Mouse (Mus musculus) hindbrain, embryonic 12.5 days (tissue): ENCODE results near the gene Arf6. TPM values are rescaled to one million over a fixed set of nuclear protein-coding genes. Genes with fewer than 3 reads are reported as not detected.
"Not testable (repeated sequence)": the region's sequence is repeated elsewhere in the genome, so short reads cannot be mapped to it uniquely, and the experiment has no call there.

Experiments
- ATAC-seq: fragments of 200-750 bp; cut with Nextera tagmentation; 2 replicates; pipeline ENCODE4 v1.8.0; 2017; ENCODE audit warnings: moderate TSS enrichment; ENCODE audit not compliant: low FRiP score
- H3K27ac ChIP-seq: fragments of 300-500 bp; sonication (generic); 2 replicates; pipeline ENCODE4 v1.5.1; 2016; ENCODE audit warnings: mild to moderate bottlenecking
- H3K27me3 ChIP-seq: fragments of 300-500 bp; sonication (generic); 2 replicates; pipeline ENCODE4 v1.6.1; 2016; ENCODE audit warnings: mild to moderate bottlenecking
- H3K36me3 ChIP-seq: fragments of 300-500 bp; sonication (generic); 2 replicates; pipeline ENCODE4 v1.6.1; 2016; ENCODE audit warnings: mild to moderate bottlenecking
- H3K4me1 ChIP-seq: fragments of 300-500 bp; sonication (generic); 2 replicates; pipeline ENCODE4 v1.6.1; 2016
- H3K4me2 ChIP-seq: fragments of 300-500 bp; sonication (generic); replicated peaks from 2 replicates; pipeline ENCODE4 v1.6.1; 2016; ENCODE audit warnings: mild to moderate bottlenecking
- H3K4me3 ChIP-seq: fragments of 300-500 bp; sonication (generic); 2 replicates; pipeline ENCODE4 v1.5.1; 2016; ENCODE audit warnings: mild to moderate bottlenecking
- H3K9ac ChIP-seq: fragments of 300-500 bp; sonication (generic); 2 replicates; pipeline ENCODE4 v1.6.1; 2016; ENCODE audit warnings: mild to moderate bottlenecking, moderate library complexity
- H3K9me3 ChIP-seq: fragments of 300-500 bp; sonication (generic); replicated peaks from 2 replicates; pipeline ENCODE4 v1.6.1; 2016; ENCODE audit warnings: mild to moderate bottlenecking
- WGBS: fragments of 180-500 bp; shearing (Covaris S2); methylation state at CpG from one replicate; pipeline ENCODE4 v1.1.7; 2016; 5-methylcytosine and 5-hydroxymethylcytosine counted together
- polyA plus RNA-seq: library from polyadenylated mRNA; unstranded; fragments of >200 nt; fragmentation: Nextera tagmentation; extraction: Ambion mirVana; gene quantifications from 2 replicates; pipeline ENCODE4 v1.2.1, GENCODE M21; 2016

Arf6 gene
- 56.1 and 61.9 TPM in 2 replicates for polyA plus RNA-seq

DNA sequence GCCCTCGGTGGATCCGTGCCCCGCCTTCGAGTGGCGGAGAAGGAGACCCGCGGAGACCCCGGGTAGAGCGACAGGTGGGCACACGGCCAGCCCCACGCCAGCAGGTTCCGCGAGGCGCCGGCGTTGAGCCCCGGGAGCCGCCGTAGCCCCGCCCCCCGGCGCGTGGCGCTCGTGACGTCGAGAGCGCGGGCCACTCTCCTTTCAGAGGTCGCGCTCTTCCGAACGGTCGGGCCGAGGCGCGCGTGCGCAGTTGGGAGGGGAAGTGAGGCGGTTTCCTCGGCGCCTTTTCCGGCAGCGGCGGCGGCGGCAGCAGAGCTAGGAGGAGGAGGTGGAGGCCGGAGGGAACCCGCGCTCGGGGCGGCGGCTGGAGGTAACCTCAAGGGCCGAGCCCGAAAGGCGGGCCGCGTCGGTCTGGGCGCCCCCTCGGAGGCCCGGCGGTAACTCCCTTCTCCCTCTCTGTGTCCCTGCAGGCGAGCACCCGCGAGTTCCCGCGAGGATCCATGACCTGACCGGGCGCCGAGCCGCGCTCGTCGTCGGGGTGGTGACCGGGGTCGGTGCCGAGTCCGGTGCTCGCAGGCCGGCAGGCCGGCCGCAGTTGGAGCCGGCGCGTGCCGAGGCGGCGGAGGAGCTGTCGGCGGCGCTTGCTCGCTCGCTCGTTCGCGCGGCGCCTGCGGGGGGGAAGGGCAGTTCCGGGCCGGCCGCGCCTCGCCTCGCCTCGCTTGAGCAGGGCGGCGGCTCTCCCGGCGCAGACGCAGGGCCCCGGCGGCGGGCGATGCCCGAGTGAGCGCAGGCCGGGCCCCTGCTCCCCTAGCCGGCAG, at the start of gene Arf6, which contains the start of gene Gm9887:
Gene Arf6, plus strand, starts transcription at position 297 of the 818 bp plus-strand sequence.
Gene Gm9887, minus strand, starts transcription at position 605 of the 818 bp plus-strand sequence.
- peak within 1 kb of the TSS; percentile 84 for H3K27ac ChIP-seq
- no peaks in the 10 kb centered on the region for H3K27me3 ChIP-seq
- peak within 1 kb of the TSS; percentile 93 for H3K4me2 ChIP-seq
- under 1% methylated on average over 87 of the region's 121 CpGs for WGBS
- no peaks in the 10 kb centered on the region for H3K9me3 ChIP-seq
- peak within 1 kb of the TSS; percentile 97 for H3K9ac ChIP-seq
- no peaks in the 10 kb centered on the region for H3K36me3 ChIP-seq
- ATAC-seq = peak; percentile 92
- H3K4me3 ChIP-seq = peak within 1 kb of the TSS; percentile 97
- H3K4me1 ChIP-seq = peaks cover 18% of the 10 kb centered on the region

DNA sequence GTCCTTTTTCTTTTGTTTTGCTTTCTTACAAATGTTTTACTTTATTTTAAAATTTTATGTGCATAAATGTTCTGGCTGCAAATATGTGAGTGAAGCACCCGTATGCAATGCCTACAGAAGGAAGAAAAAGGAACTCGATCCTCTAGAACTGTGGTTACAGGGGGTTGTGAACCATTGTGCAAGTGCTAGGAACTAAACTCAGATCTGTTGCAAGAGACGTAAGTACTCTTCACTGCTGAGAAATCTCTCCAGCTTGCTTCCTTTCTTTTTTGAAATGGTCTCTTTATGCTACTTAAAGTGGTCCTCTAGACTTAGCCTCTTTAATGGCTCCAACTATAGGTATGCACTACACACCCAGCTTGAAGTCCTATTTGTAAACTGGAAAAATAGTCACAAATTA, 40.8 kb upstream of the Arf6 start:
- no peak overlapping the region for H3K4me3 ChIP-seq
- no peak overlapping the region for H3K27ac ChIP-seq
- no peaks in the 10 kb centered on the region for H3K9me3 ChIP-seq
- WGBS = 93% methylated on average over 3 of the region's 3 CpGs
- no peaks in the 10 kb centered on the region for H3K4me1 ChIP-seq
- H3K9ac ChIP-seq = no peak overlapping the region
- no peak for ATAC-seq
- peaks cover 53% of the 10 kb centered on the region for H3K36me3 ChIP-seq
- H3K27me3 ChIP-seq = no peaks in the 10 kb centered on the region
- H3K4me2 ChIP-seq = no peak overlapping the region

DNA sequence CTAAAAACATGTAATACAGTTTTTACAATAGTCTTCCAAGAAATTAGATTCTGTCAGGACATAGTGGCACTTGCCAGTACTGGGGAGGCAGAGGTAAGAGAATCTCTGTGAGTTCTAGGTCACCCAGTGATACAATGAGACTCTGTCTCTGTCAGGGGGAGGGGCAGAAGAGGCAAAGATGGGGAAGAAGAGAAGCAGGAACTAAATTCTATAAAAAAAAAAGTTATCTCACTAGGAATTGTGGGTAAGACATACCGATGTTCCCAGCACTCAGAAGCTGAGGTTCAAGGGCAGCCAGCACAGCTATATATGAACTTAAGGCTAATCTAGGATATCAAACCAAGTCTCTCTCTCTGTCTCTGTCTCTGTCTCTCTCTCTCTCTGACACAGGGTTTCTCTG, 39.8 kb upstream of the Arf6 start:
- 95% methylated on average over 1 of the region's 1 CpGs for WGBS
- peaks cover 55% of the 10 kb centered on the region for H3K36me3 ChIP-seq

DNA sequence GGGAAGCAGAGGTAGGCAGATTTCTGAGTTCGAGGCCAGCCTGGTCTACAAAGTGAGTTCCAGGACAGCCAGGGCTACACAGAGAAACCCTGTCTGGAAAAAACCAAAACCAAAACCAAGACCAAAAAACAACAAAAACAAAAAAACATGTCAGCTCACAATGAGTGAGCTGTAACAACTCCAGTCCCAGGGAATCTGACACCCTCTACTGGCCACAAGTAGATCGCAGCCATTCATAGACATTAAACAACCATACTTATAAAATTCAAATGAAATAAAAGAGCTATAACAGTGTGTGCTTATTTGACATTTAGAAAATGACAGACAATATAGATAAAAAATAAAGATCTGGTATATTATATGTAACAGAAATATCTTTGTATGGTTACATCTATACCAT, 38.4 kb upstream of the Arf6 start:
- ATAC-seq = no peak
- peaks cover 54% of the 10 kb centered on the region for H3K36me3 ChIP-seq
- WGBS = 82% methylated on average over 2 of the region's 2 CpGs
- no peaks in the 10 kb centered on the region for H3K27me3 ChIP-seq
- H3K4me2 ChIP-seq = no peak overlapping the region
- H3K27ac ChIP-seq = no peak overlapping the region
- H3K9ac ChIP-seq = no peak overlapping the region
- no peaks in the 10 kb centered on the region for H3K4me1 ChIP-seq
- H3K4me3 ChIP-seq = no peak overlapping the region
- H3K9me3 ChIP-seq = no peaks in the 10 kb centered on the region

More for the DNA sequence above, 39.8 kb upstream of the Arf6 start:
- Histone ChIP-seq H3K4me2 (no peak overlapping the region), H3K9me3 (no peaks in the 10 kb centered on the region), H3K4me3 (no peak overlapping the region), H3K9ac (no peak overlapping the region), H3K27me3 (no peaks in the 10 kb centered on the region), H3K27ac (no peak overlapping the region), H3K4me1 (no peaks in the 10 kb centered on the region)
- ATAC-seq = no peak

DNA sequence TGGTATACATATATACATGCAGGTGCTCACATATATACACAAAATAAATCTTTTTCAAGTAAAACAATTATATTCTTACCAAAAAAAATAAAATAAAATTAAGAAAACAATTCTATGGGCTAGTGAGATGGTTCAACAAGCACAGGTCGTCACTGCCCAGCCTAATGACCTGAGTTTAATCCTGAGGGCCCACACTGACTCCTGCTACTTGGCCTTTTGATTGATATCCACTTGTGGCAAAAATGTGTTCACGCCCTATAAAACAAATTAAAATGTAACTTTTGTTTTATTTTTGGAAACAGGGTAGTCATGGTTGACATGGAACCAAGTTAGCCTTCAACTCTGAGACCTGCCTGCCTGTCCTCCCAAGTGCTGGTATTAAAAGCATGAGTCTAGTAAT, 22.0 kb upstream of the Arf6 start:
- no peak for ATAC-seq
- WGBS = 88% methylated on average over 2 of the region's 2 CpGs

DNA sequence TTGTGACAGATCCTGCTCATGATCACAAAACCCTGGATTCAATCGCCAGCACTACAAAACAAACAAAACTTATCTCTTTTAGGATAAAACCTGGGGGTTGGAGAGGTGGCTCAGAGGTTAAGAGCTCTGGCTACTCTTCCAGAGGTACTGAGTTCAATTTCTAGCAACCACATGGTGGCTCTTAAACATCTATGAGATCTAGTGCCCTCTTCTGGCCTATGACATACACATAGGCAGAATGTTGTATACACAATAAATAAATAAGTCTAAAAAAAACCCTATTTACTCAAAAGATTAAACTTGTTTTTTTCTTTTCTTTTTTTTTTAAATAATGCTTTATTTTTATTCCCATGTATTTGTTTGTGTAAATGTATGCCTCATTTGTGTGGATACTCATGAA, 20.3 kb upstream of the Arf6 start:
- Histone ChIP-seq H3K9me3 (no peaks in the 10 kb centered on the region), H3K4me2 (no peak overlapping the region), H3K27ac (no peak overlapping the region), H3K9ac (no peak overlapping the region), H3K4me3 (no peak overlapping the region), H3K4me1 (peaks cover 6% of the 10 kb centered on the region; the same call in 1 of the 2 replicates), H3K36me3 (peaks cover 55% of the 10 kb centered on the region), H3K27me3 (no peaks in the 10 kb centered on the region)
- ATAC-seq = no peak
- WGBS = 98% methylated on average over 1 of the region's 1 CpGs

More for the DNA sequence above, 22.0 kb upstream of the Arf6 start:
- H3K27me3 ChIP-seq = no peaks in the 10 kb centered on the region
- H3K27ac ChIP-seq = no peak overlapping the region
- H3K4me3 ChIP-seq = no peak overlapping the region
- H3K36me3 ChIP-seq = peaks cover 67% of the 10 kb centered on the region
- H3K9me3 ChIP-seq = no peaks in the 10 kb centered on the region
- H3K9ac ChIP-seq = no peak overlapping the region
- H3K4me2 ChIP-seq = no peak overlapping the region
- no peaks in the 10 kb centered on the region for H3K4me1 ChIP-seq

DNA sequence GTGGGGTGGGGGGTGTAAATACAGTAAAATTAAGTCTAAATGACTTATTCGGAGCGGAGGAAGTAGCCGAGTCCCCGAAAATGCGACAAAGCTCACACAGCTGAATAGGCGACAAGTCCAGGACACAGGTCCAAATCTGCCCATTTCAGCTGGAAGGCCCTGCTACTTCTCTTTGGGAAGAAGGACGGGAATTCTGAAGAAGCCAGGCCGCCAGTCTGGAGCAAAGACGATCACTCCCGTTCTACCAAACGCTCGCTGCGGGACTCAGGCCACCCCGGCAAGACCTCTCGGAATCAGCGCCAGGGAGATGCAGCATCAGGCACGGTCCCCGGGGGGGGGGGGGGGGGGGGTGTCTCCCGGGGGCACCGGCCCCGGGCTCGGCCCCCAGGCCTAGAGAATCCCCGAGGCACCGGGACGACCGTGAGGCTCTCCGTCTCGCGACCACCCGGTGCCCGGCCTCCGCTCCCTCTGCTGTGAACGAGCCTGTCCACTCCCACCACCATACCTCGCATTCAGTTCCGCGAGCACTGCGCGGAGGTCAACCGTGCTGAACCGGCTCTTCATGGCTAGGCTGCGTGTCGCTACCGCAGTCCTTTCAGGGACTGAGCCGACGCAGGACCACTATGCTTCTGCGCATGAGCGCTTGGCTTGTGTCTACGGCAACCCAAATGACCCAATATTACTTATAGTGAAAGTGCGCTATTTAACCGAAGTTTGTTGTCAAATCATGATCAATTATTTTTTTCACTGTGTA, 15.2 kb upstream of the Arf6 start, which contains the start of gene Nemf:
Gene Nemf, minus strand, starts transcription at position 620 of the 754 bp plus-strand sequence.
- ATAC-seq = peak; percentile 66
- peaks cover 21% of the 10 kb centered on the region for H3K36me3 ChIP-seq

DNA sequence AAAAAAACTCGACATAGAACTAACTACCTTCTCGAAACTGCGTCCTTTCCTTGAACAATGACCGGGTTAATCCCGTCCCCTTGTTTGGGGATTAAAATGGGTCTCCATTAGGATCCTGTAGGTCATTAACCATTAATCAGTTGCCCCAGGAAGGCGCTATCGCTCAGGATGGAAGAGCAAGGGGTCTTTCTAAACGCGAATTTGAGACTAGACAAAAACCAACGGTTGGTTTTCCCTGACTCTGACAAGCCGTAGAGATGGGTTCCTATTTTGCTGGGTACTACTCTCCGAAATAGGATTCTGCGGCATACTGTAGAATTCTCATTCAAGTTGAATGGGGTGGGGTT, 14.7 kb upstream of the Arf6 start:
- Histone ChIP-seq H3K4me2 (peak overlapping the region; percentile 78), H3K9ac (peak overlapping the region; percentile 94), H3K36me3 (peaks cover 17% of the 10 kb centered on the region), H3K27ac (no peak overlapping the region), H3K4me1 (peaks cover 7% of the 10 kb centered on the region; the same call in 1 of the 2 replicates), H3K9me3 (no peaks in the 10 kb centered on the region), H3K27me3 (no peaks in the 10 kb centered on the region), H3K4me3 (peak overlapping the region; percentile 92)
- WGBS = 5% methylated on average over 13 of the region's 13 CpGs
- ATAC-seq = no peak

More for the DNA sequence above, 15.2 kb upstream of the Arf6 start, which contains the start of gene Nemf:
- peaks cover 6% of the 10 kb centered on the region; the same call in 1 of the 2 replicates for H3K4me1 ChIP-seq
- H3K9ac ChIP-seq = peak within 1 kb of the TSS; percentile 94
- H3K9me3 ChIP-seq = no peaks in the 10 kb centered on the region
- H3K4me2 ChIP-seq = peak within 1 kb of the TSS; percentile 78
- peak within 1 kb of the TSS; percentile 92 for H3K4me3 ChIP-seq
- no peaks in the 10 kb centered on the region for H3K27me3 ChIP-seq
- under 1% methylated on average over 42 of the region's 50 CpGs for WGBS
- peak within 1 kb of the TSS; percentile 86 for H3K27ac ChIP-seq

DNA sequence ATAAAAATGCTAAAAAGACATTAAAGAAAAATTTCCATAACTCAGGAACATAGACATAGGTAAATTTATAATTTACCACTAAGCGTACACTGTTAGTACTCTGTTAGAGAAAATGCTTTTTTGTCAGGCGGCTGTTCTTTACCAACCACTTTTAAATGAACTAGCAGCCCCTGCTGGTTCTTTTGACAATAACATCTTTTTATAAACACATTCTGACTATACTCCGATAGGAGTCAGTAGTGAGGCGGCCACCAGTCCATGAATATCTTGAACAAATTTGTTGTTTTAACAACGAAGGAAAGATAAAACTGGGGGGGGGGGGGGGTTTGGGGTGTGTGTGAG, 11.3 kb upstream of the Arf6 start:
- 23% methylated on average over 5 of the region's 5 CpGs for WGBS

DNA sequence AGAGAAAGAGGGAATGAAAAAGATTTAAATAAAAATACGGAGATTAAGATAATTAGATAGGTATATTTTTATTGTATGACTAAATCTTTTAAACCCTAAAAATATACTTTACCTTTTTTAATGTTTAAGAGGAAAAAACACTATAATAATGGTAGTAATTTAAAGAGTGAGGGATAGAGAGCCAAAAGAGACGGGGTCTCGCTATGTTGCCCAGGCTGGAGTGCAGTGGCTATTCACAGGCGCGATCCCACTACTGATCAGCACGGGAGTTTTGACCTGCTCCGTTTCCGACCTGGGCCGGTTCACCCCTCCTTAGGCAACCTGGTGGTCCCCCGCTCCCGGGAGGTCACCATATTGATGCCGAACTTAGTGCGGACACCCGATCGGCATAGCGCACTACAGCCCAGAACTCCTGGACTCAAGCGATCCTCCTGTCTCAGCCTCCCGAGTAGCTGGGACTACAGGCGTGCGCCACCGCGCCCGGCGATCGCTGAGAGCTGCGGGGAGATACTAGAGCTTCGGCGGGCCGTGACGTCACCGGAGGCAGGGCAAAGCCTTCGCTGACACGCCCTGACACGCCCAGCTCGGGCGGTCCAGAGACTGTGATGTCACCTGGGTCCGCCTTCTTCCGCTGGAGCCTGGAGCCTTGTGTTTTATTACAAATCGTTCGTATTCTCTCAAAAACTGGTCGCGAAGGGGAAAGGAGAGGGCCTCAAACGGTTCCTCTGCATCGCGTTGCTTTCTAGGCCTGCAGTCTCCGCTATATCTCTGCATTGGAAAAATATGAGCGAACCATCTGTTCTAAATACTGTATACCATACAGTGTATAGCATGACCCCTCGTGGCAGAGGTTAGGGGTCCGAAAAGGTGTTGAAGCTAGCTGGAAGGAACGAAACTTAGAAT, 10.7 kb upstream of the Arf6 start:
- peak overlapping the region; percentile 68 for H3K9ac ChIP-seq
- H3K4me1 ChIP-seq, H3K27me3 ChIP-seq, H3K9me3 ChIP-seq, H3K36me3 ChIP-seq: not testable (repeated sequence)
- peak overlapping the region; percentile 63 for H3K4me2 ChIP-seq
- H3K4me3 ChIP-seq = peak overlapping the region; percentile 53
- H3K27ac ChIP-seq = peak overlapping the region; percentile 86
- peak; percentile 98 for ATAC-seq
- under 1% methylated on average over 41 of the region's 50 CpGs for WGBS

More for the DNA sequence above, 11.3 kb upstream of the Arf6 start:
- Histone ChIP-seq H3K4me2 (no peak overlapping the region), H3K9me3 (no peaks in the 10 kb centered on the region), H3K27me3 (no peaks in the 10 kb centered on the region), H3K4me3 (no peak overlapping the region), H3K9ac (no peak overlapping the region), H3K36me3 (no peaks in the 10 kb centered on the region), H3K4me1 (peaks cover 6% of the 10 kb centered on the region; the same call in 1 of the 2 replicates), H3K27ac (no peak overlapping the region)
- no peak for ATAC-seq

DNA sequence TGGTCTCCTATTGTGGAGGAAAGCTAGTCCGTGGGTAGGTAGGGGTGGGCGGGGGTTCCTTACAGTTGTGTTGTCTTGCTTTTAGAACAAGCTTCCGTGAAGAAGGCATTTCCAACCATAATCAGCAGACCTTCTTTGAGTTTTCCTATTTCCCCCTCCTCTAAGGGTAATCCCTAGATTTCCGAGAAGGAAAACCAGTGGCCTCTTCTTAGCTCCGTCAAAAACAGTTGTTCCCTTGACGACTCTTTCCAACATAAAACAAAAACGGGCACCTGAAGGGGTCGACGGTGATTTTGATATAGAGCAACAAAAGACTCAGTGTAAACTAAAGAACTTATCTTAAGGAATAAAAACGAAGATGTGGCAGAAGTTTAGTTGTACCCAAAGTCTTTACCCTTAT, 10.0 kb upstream of the Arf6 start:
- H3K27me3 ChIP-seq = no peaks in the 10 kb centered on the region
- no peaks in the 10 kb centered on the region for H3K9me3 ChIP-seq
- peak overlapping the region; percentile 86 for H3K27ac ChIP-seq
- H3K9ac ChIP-seq = peak overlapping the region; percentile 68
- peak overlapping the region; percentile 63 for H3K4me2 ChIP-seq
- H3K4me1 ChIP-seq = peaks cover 3% of the 10 kb centered on the region; the same call in 1 of the 2 replicates
- 6% methylated on average over 10 of the region's 10 CpGs for WGBS
- ATAC-seq = no peak
- H3K36me3 ChIP-seq = no peaks in the 10 kb centered on the region
- peak overlapping the region; percentile 53 for H3K4me3 ChIP-seq
